Mouse (Mus musculus) forebrain, embryonic 11.5 days (tissue): ENCODE measurements around the gene Gata5. TPM values are rescaled to one million over a fixed set of nuclear protein-coding genes. Genes with fewer than 3 reads are reported as not detected.
A peak's percentile ranks its signal among the peaks of the same experiment; 100 is the strongest.

Experiments
- ATAC-seq: fragments of 200-750 bp; cut with Nextera tagmentation; replicated peaks from 2 replicates; pipeline ENCODE4 v1.8.0; 2017; ENCODE audit warnings: moderate TSS enrichment; ENCODE audit not compliant: low FRiP score
- DNase-seq: peaks from one replicate; pipeline ENCODE4 v3.0.0-alpha.2; 2017; ENCODE audit warnings: low spot score
- H3K27ac ChIP-seq: fragments of 300-500 bp; sonication (generic); 2 replicates; pipeline ENCODE4 v1.5.1; 2014; ENCODE audit warnings: low read depth, low read length
- H3K27me3 ChIP-seq: fragments of 300-500 bp; sonication (generic); 2 replicates; pipeline ENCODE4 v1.6.1; 2014; ENCODE audit warnings: mild to moderate bottlenecking, low read length, mixed read lengths; ENCODE audit not compliant: control insufficient read depth, insufficient read depth
- H3K36me3 ChIP-seq: fragments of 300-500 bp; sonication (generic); 2 replicates; pipeline ENCODE4 v1.6.1; 2014; ENCODE audit warnings: mild to moderate bottlenecking, low read length, moderate library complexity, mixed read lengths; ENCODE audit not compliant: control insufficient read depth, insufficient read depth
- H3K4me1 ChIP-seq: fragments of 300-500 bp; sonication (generic); replicated peaks from 2 replicates; pipeline ENCODE4 v1.6.1; 2014; ENCODE audit warnings: low read length, mixed read lengths; ENCODE audit not compliant: control insufficient read depth, insufficient read depth
- H3K4me2 ChIP-seq: fragments of 300-500 bp; sonication (generic); 2 replicates; pipeline ENCODE4 v1.6.1; 2014; ENCODE audit warnings: low read depth, mild to moderate bottlenecking, low read length, moderate library complexity, mixed read lengths; ENCODE audit not compliant: severe bottlenecking
- H3K4me3 ChIP-seq: fragments of 300-500 bp; sonication (generic); 2 replicates; pipeline ENCODE4 v1.5.1; 2014; ENCODE audit warnings: low read depth, low read length
- H3K9ac ChIP-seq: fragments of 300-500 bp; sonication (generic); 2 replicates; pipeline ENCODE4 v1.6.1; 2014; ENCODE audit warnings: low read length
- H3K9me3 ChIP-seq: fragments of 300-500 bp; sonication (generic); 2 replicates; pipeline ENCODE4 v1.6.1; 2016; ENCODE audit warnings: low read length, mixed read lengths; ENCODE audit not compliant: control insufficient read depth
- WGBS: fragments of 180-500 bp; shearing (Covaris S2); extraction: QIAGEN DNeasy Blood & Tissue Kit; methylation state at CpG from one replicate; pipeline ENCODE4 v1.1.7; 2014; 5-methylcytosine and 5-hydroxymethylcytosine counted together
- polyA plus RNA-seq: library from polyadenylated mRNA; unstranded; fragments of >200 nt; fragmentation: Nextera tagmentation; extraction: Ambion mirVana; gene quantifications from 2 replicates; pipeline ENCODE4 v1.2.1, GENCODE M21; 2014

Gata5 gene
- 0.05 TPM in 1 of 2 replicates, not detected in the other for polyA plus RNA-seq

DNA sequence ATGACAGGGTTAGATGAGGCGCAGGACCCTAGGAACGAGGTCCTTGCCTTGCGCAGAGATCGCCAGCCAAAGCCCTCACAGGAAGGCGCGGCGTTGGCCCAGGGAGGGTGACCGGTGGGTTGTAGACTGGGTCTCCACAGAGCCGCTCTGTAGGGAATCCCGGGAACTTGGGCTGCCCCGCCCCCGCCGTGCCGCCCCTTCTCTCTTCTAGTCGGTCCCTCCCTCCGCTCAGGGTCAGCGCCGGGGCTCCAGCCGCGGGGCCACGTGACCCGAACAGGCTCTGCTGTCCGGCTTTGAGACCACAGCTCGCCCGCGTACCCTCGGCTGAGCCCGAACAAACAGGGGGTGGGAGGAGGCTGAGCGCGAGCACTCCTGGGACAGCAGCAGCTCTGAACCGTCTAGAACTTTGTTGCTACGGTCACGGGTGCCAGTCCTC is at the start of gene Gata5:
Gene Gata5 (minus strand): TSS at position 149 of the 436 bp plus-strand sequence.
- H3K4me3 ChIP-seq = peak within 1 kb of the TSS; percentile 29
- DNase-seq (peak; percentile 77), ATAC-seq (peak; percentile 69)
- H3K27me3 ChIP-seq = peaks cover 41% of the 10 kb centered on the region
- WGBS = under 1% methylated on average over 28 of the region's 33 CpGs
- no peak within 1 kb of the TSS; the same call in 1 of the 2 replicates for H3K9ac ChIP-seq
- H3K9me3 ChIP-seq = no peaks in the 10 kb centered on the region
- peak within 1 kb of the TSS; percentile 59 for H3K4me2 ChIP-seq
- H3K27ac ChIP-seq = no peak within 1 kb of the TSS
- H3K4me1 ChIP-seq = peaks cover 11% of the 10 kb centered on the region
- H3K36me3 ChIP-seq = no peaks in the 10 kb centered on the region

DNA sequence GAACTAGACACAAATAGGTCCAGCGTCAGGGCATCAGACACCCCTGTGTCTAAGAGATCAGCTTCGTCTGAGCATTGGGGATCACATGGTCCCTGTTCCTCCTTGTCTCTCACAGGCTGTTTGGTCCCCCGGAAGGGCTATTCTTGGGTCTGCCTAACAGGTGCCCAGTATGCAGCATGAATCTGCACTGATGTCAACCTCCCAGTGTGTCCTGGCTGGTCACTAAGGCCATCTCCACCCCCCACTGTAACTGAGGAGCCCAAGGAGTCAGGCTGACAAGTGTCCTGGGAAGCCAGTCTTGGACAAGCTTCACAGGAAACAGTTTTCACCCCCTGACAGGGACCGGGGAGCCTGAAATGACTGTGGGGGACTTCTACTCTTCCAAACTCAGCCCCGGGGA is 42.2 kb upstream of the Gata5 start:
- ATAC-seq (no peak), DNase-seq (no peak)
- H3K9ac ChIP-seq = no peak overlapping the region
- no peaks in the 10 kb centered on the region for H3K27me3 ChIP-seq
- no peaks in the 10 kb centered on the region for H3K9me3 ChIP-seq
- no peak overlapping the region for H3K4me3 ChIP-seq
- H3K27ac ChIP-seq = no peak overlapping the region
- 83% methylated on average over 5 of the region's 5 CpGs for WGBS
- no peaks in the 10 kb centered on the region for H3K4me1 ChIP-seq
- H3K36me3 ChIP-seq = no peaks in the 10 kb centered on the region
- H3K4me2 ChIP-seq = no peak overlapping the region

DNA sequence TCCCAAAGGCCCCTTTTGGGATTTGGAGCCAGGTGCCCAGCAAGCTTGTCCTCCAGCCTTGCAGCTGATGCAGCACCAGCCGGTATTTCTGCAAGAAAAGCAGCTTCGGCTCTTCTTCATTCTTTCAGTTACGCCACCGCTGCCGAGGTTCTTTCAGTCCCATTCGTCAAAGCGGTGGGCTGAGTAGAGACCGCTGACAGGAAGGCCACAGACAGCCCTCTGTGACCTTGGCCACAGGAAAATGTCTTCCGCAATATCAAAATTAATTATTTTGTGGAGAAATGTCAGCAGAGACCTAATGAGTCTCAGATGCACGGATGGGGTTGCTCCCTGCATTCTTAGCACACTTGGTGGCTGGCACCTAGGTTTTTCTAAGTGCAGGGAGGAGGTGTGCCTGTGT is 38.8 kb upstream of the Gata5 start:
- Histone ChIP-seq H3K4me1 (no peaks in the 10 kb centered on the region), H3K9me3 (no peaks in the 10 kb centered on the region), H3K27ac (no peak overlapping the region), H3K4me3 (no peak overlapping the region), H3K4me2 (no peak overlapping the region), H3K9ac (no peak overlapping the region), H3K27me3 (no peaks in the 10 kb centered on the region), H3K36me3 (no peaks in the 10 kb centered on the region)
- no peak for DNase-seq
- WGBS = 89% methylated on average over 10 of the region's 10 CpGs
- no peak for ATAC-seq

DNA sequence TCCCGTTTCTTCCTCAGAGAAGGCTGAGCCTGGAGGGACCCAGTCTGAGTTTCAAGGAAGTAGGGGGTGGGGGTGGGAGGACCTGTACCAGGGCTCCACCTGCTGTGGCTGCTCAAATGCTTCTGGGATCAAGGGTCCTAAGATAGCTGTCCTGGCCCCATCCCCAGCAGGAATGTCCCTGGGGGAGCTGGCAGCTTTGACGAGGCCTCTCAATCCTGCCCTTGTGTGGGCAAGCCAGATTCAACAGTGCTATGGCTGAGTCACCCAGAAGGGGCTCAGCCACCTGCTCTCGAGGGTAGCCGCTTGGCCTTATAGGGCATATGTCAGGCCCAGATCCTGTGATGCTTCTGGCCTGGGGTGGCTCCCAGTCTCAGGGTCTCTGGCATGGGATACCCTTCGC is 33.9 kb upstream of the Gata5 start:
- no peak for DNase-seq
- no peak overlapping the region for H3K9ac ChIP-seq

DNA sequence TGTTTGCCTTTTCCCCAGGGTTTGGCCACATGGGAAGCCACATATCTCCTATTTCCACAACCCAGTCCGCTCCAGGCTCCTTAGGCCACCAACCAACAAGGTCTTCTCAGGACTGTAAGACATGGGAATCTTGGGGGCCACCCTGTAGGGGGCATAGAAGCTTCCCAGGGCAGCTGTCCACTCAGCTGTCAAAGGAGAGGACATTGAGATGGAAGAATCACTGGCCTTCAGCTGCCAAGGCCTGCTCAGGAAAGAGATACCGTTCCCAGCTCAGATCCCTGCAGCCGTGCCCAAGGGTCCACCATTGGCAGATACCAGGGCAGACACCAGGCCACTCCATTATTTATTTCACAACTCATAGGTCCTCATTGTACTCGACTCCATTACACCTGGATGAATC is 32.9 kb upstream of the Gata5 start:
- H3K27me3 ChIP-seq = no peaks in the 10 kb centered on the region
- no peak for ATAC-seq
- H3K9ac ChIP-seq = no peak overlapping the region
- H3K4me2 ChIP-seq = no peak overlapping the region
- H3K4me1 ChIP-seq = no peaks in the 10 kb centered on the region
- H3K27ac ChIP-seq = no peak overlapping the region
- H3K9me3 ChIP-seq = no peaks in the 10 kb centered on the region
- WGBS = 85% methylated on average over 4 of the region's 4 CpGs
- no peaks in the 10 kb centered on the region for H3K36me3 ChIP-seq
- no peak for DNase-seq
- H3K4me3 ChIP-seq = no peak overlapping the region

More for the DNA sequence above, 33.9 kb upstream of the Gata5 start:
- Histone ChIP-seq H3K4me1 (no peaks in the 10 kb centered on the region), H3K9me3 (no peaks in the 10 kb centered on the region), H3K4me2 (no peak overlapping the region), H3K27me3 (no peaks in the 10 kb centered on the region), H3K36me3 (no peaks in the 10 kb centered on the region), H3K4me3 (no peak overlapping the region), H3K27ac (no peak overlapping the region)
- WGBS = 74% methylated on average over 5 of the region's 5 CpGs
- no peak for ATAC-seq

DNA sequence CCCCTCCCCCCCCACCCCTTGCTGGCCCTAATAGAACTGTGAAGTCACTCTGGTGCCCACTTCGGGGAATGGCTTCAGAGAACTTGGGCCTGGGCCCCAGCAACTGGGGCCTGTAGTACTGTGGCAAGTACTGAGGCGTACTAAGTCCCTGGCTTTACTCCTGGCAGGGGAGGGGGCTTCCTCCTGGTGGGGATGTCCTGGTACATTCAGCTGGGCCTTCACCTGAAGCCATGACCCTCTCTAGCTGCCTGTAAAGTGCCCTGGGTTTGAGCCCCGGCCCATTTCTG is 28.9 kb upstream of the Gata5 start:
- H3K27ac ChIP-seq = no peak overlapping the region
- no peaks in the 10 kb centered on the region for H3K4me1 ChIP-seq
- ATAC-seq = no peak
- no peak overlapping the region for H3K4me2 ChIP-seq
- H3K36me3 ChIP-seq = no peaks in the 10 kb centered on the region
- H3K4me3 ChIP-seq = no peak overlapping the region
- no peak overlapping the region for H3K9ac ChIP-seq
- no peak for DNase-seq
- H3K9me3 ChIP-seq = no peaks in the 10 kb centered on the region
- whole genome bisulfite sequencing = 73% methylated on average over 3 of the region's 3 CpGs
- H3K27me3 ChIP-seq = no peaks in the 10 kb centered on the region

DNA sequence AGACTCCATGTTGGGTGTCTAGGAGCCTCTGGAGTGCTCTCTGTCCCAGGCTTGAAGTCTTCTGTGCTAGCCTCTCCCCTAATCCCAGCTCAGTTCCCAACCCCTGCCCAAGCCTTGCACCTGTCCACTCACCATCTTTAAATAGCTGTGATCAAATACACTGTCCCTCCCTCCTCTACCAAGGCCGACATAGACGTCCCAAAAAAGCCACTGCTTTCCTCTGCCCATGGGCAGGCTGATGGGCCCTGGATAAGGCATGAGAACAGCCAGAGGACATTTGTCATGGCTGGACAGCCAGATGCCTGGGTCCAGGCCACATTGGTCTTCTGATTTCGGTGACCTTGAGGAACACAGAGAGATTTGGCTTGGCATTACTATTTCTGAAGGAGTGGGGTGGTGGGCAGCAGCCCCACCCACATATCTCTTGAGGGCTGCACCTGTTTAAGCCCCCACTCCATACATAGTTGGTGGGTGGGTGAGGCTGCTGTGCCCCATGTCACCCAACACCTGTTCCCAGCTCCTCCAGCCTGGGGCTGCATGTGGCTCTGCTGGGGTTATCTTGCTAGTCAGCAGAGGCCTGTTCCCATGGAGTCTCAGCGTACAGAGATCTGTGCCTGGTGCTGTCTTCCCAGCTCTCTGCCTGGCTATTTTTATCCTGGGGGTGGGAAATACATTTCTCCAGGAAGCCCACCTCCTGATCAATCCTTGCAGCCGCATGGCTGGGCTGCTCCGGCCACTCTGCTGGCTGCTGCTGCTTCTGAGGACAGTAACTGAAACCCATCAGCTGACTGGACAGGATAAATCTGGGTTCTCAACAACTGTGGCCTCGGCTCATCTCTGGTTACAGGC is 28.3 kb upstream of the Gata5 start:
- no peak overlapping the region for H3K4me3 ChIP-seq
- H3K27ac ChIP-seq = no peak overlapping the region
- ATAC-seq (no peak), DNase-seq (no peak)
- 72% methylated on average over 7 of the region's 7 CpGs for WGBS
- H3K9ac ChIP-seq = no peak overlapping the region
- no peaks in the 10 kb centered on the region for H3K36me3 ChIP-seq
- H3K9me3 ChIP-seq = no peaks in the 10 kb centered on the region
- no peak overlapping the region for H3K4me2 ChIP-seq
- no peaks in the 10 kb centered on the region for H3K27me3 ChIP-seq
- H3K4me1 ChIP-seq = no peaks in the 10 kb centered on the region

DNA sequence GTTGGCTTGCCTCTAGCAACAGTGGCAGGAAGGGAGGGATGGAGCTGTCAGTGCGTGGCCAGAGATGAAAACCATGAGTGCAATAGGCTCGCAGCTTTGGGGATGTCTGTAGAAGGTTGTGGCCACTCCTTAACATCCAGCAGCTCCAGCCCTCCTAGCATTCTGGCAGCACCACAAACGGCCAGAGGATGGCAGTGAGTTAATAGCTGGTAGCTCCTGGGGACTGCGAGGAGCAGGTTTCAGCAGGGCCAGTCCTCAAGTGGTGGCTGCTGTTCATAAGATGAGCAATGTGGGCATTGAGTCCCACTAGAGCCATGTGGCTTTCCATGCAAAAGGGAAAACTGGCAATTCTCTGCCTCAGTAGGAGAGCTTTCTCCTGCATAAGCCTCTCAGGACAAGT is 24.6 kb upstream of the Gata5 start:
- Histone ChIP-seq H3K4me2 (no peak overlapping the region), H3K4me3 (no peak overlapping the region), H3K4me1 (no peaks in the 10 kb centered on the region), H3K9me3 (no peaks in the 10 kb centered on the region), H3K27me3 (no peaks in the 10 kb centered on the region), H3K36me3 (no peaks in the 10 kb centered on the region), H3K27ac (no peak overlapping the region), H3K9ac (no peak overlapping the region)
- WGBS = 4% methylated on average over 4 of the region's 4 CpGs
- DNase-seq (no peak), ATAC-seq (no peak)

DNA sequence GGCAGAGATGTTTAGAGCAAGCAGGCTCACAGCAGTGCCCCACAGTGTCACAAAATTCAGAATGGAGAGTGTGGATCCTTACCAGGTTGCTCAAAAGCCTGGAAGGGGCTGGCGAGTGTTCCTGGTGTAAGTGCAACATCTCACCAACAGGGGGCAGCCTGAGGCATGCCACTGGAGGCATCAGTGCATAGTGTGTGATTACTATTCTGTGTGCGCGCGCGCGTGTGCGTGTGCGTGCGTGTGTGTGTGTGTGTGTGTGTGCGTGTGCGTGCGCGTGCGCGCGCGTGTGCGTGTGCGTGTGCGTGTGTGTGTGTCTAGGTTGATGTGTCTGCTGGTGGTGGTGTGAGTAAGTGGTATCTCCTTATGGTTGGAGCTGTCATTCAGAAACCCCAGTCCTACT is 18.8 kb upstream of the Gata5 start:
- Histone ChIP-seq H3K27ac (no peak overlapping the region), H3K4me3 (no peak overlapping the region), H3K36me3 (no peaks in the 10 kb centered on the region), H3K4me2 (peak overlapping the region; percentile 18; the same call in 1 of the 2 replicates), H3K9me3 (no peaks in the 10 kb centered on the region), H3K4me1 (no peaks in the 10 kb centered on the region), H3K9ac (no peak overlapping the region), H3K27me3 (no peaks in the 10 kb centered on the region)
- WGBS = 44% methylated on average over 20 of the region's 20 CpGs
- peak; percentile 83 for DNase-seq
- ATAC-seq = 0 out of 2 replicates have a peak, but pooled peaks have one; percentile 53
